Mouse (Mus musculus): Measurements from ENCODE around the gene Zscan18. TPM values are rescaled to one million over a fixed set of nuclear protein-coding genes. Genes with fewer than 3 reads are reported as not detected.
"Not testable (repeated sequence)": the region's sequence is repeated elsewhere in the genome, so short reads cannot be mapped to it uniquely, and the experiment has no call there.

The Zscan18 gene
- total RNA-seq (2015; ENCODE audit: low replicate concordance) (not detected in 2 replicates), total RNA-seq (2017; ENCODE audit: low replicate concordance) (not detected in 2 replicates)

- ATAC-seq (replicated peaks; ENCODE audit: low FRiP score, poor library complexity, severe bottlenecking): no peak
Observed at GRCm38 (mm10) chr7:12802866-12803726, at the start of gene Zscan18. TSS of gene Zscan18 (minus strand) at chr7:12803635.

GRCm38 (mm10) chr7:12835779-12836178 lies 32.3 kb upstream of the Zscan18 start:
- ATAC-seq (replicated peaks; ENCODE audit: low FRiP score, poor library complexity, severe bottlenecking): no peak

- ATAC-seq (replicated peaks; ENCODE audit: low FRiP score, poor library complexity, severe bottlenecking): peak; percentile 36
Observed at GRCm38 (mm10) chr7:12835193-12835671, 31.8 kb upstream of the Zscan18 start.

- peak; percentile 98 for ATAC-seq (replicated peaks; ENCODE audit: low FRiP score, poor library complexity, severe bottlenecking)
Observed at GRCm38 (mm10) chr7:12834162-12835120, 31.0 kb upstream of the Zscan18 start, which contains the start of gene Zfp110. TSS of gene Zfp110 (plus strand) at chr7:12834761.

GRCm38 (mm10) chr7:12818521-12819295 lies 15.3 kb upstream of the Zscan18 start, which contains the start of gene Zfp329:
TSS of gene Zfp329 (minus strand) at chr7:12818858.
- peak; percentile 99 for ATAC-seq (replicated peaks; ENCODE audit: low FRiP score, poor library complexity, severe bottlenecking)

- ATAC-seq (replicated peaks; ENCODE audit: low FRiP score, poor library complexity, severe bottlenecking): no peak
Observed at GRCm38 (mm10) chr7:12815566-12815965, 12.1 kb upstream of the Zscan18 start.

- no peak for ATAC-seq (replicated peaks; ENCODE audit: low FRiP score, poor library complexity, severe bottlenecking)
Observed at GRCm38 (mm10) chr7:12803727-12804071, 264 bp upstream of the Zscan18 start.

- no peak for ATAC-seq (replicated peaks; ENCODE audit: low FRiP score, poor library complexity, severe bottlenecking)
Observed at GRCm38 (mm10) chr7:12799554-12799953, 3.9 kb downstream of the Zscan18 start.

GRCm38 (mm10) chr7:12797971-12798370 lies 5.5 kb downstream of the Zscan18 start:
- ATAC-seq (replicated peaks; ENCODE audit: low FRiP score, poor library complexity, severe bottlenecking): no peak

- not testable (repeated sequence) for ATAC-seq (replicated peaks; ENCODE audit: low FRiP score, poor library complexity, severe bottlenecking)
Observed at GRCm38 (mm10) chr7:12792624-12793023, 10.8 kb downstream of the Zscan18 start.

- ATAC-seq (replicated peaks; ENCODE audit: low FRiP score, poor library complexity, severe bottlenecking): no peak
Observed at GRCm38 (mm10) chr7:12788025-12788424, 15.4 kb downstream of the Zscan18 start.

GRCm38 (mm10) chr7:12787333-12787732 lies 16.1 kb downstream of the Zscan18 start:
- ATAC-seq (replicated peaks; ENCODE audit: low FRiP score, poor library complexity, severe bottlenecking): no peak

- no peak for ATAC-seq (replicated peaks; ENCODE audit: low FRiP score, poor library complexity, severe bottlenecking)
Observed at GRCm38 (mm10) chr7:12780151-12780830, 23.1 kb downstream of the Zscan18 start.

- ATAC-seq (replicated peaks; ENCODE audit: low FRiP score, poor library complexity, severe bottlenecking): no peak
Observed at GRCm38 (mm10) chr7:12779782-12780150, 23.7 kb downstream of the Zscan18 start.

GRCm38 (mm10) chr7:12779141-12779540 lies 24.3 kb downstream of the Zscan18 start:
- ATAC-seq (replicated peaks; ENCODE audit: low FRiP score, poor library complexity, severe bottlenecking): no peak

- no peak for ATAC-seq (replicated peaks; ENCODE audit: low FRiP score, poor library complexity, severe bottlenecking)
Observed at GRCm38 (mm10) chr7:12774606-12775005, 28.8 kb downstream of the Zscan18 start.

GRCm38 (mm10) chr7:12774111-12774510 lies 29.3 kb downstream of the Zscan18 start:
- no peak for ATAC-seq (replicated peaks; ENCODE audit: low FRiP score, poor library complexity, severe bottlenecking)

- no peak for ATAC-seq (replicated peaks; ENCODE audit: low FRiP score, poor library complexity, severe bottlenecking)
Observed at GRCm38 (mm10) chr7:12749431-12750198, 53.8 kb downstream of the Zscan18 start.

Data from erythroid progenitor cell, adult 5-6 weeks (primary cell).